Mouse (Mus musculus): Measurements from ENCODE around the gene Khdc4. TPM values are rescaled to one million over a fixed set of nuclear protein-coding genes. Genes with fewer than 3 reads are reported as not detected.

The Khdc4 gene
- polyA plus RNA-seq (2016; fragmentation: Nextera tagmentation; extraction: Ambion mirVana), result 99.6 and 102 TPM in 2 replicates

DNA sequence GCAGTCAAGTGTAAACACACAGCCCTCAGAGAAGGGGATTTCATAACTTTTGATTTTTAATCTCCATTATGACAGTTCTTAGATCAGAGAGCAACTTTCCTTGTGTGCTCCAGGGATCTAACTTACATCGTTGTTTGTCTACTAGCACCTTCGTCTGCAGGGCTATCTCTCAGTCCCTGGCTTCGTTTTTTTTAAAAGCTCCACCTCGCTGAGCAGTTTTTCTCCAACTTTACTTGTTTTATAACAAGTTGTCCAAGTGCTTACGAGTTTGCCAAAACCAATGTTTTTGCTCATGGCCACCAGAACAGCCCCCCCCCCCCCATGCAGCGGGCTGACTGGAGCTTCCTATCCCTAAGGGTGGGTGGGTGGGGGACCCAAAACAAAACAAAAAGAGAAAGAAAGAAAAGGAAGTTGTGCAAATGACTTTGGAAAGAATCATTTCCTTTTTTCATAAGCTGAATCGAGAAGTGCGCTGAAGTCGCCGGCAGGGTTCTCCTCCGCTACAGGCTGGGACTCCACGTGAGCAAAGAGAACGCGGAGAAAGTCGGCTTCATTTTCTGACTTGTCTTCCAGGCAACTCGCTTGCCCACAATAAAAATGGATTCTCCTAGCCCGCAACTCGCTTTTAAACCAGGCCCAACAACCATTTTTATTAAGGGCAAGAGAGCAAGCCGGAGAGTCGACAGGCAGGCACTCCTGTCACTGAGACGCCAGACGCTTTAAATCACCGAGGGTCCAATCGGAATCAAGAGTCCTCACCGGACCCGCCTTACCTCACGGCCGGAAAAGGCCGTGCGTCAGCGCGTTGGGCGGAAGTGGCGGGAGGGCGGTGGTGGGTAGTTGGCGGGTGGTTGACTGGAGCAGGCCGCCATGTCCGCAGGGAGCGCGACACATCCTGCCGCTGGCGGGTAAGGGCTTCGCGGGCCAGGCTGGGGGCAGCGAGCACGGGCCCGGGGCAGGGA lies at the start of gene Khdc4:
Gene Khdc4, plus strand, starts transcription at position 824 of the 962 bp plus-strand sequence.
- peaks cover 22% of the 10 kb centered on the region for H3K4me1 ChIP-seq (replicated peaks)
- peaks cover 36% of the 10 kb centered on the region for H3K36me3 ChIP-seq
- peak; percentile 97 for DNase-seq (ENCODE audit: low spot score)
- H3K27me3 ChIP-seq (ENCODE audit: insufficient read depth, poor library complexity, severe bottlenecking), result no peaks in the 10 kb centered on the region
- under 1% methylated on average over 47 of the region's 47 CpGs for WGBS
- H3K27ac ChIP-seq, result peak within 1 kb of the TSS; percentile 99
- peak within 1 kb of the TSS; percentile 98 for H3K4me3 ChIP-seq
- no peaks in the 10 kb centered on the region for H3K9me3 ChIP-seq

DNA sequence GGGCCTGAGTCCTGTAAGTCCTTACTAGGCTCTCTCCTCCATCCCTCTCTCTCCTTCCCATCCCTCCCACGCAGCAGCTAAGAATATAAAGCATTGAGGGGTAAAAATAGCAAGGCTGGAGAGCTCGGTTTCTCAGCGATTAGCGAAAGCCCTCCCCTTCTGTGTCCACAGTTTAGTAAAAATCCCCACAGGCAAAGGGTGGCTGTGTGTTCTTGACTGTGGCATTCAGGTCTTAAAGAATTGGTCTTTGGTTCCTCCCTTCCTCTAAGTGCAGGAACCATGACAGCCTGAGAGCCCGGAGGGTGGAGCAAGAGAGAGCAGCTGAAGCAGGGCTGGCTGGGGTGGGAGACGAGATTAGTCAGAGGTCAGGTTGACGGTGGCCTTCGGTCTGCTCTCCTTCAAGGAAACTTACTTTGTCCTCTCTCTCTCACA lies 49.0 kb upstream of the Khdc4 start:
- no peak overlapping the region for H3K4me3 ChIP-seq
- WGBS, result 92% methylated on average over 8 of the region's 8 CpGs
- peaks cover 99% of the 10 kb centered on the region for H3K36me3 ChIP-seq
- H3K4me1 ChIP-seq (replicated peaks), result no peaks in the 10 kb centered on the region; the same call in 1 of the 2 replicates
- DNase-seq (ENCODE audit: low spot score), result no peak
- H3K27me3 ChIP-seq (ENCODE audit: insufficient read depth, poor library complexity, severe bottlenecking), result no peaks in the 10 kb centered on the region
- no peak overlapping the region for H3K27ac ChIP-seq
- H3K9me3 ChIP-seq, result no peaks in the 10 kb centered on the region

DNA sequence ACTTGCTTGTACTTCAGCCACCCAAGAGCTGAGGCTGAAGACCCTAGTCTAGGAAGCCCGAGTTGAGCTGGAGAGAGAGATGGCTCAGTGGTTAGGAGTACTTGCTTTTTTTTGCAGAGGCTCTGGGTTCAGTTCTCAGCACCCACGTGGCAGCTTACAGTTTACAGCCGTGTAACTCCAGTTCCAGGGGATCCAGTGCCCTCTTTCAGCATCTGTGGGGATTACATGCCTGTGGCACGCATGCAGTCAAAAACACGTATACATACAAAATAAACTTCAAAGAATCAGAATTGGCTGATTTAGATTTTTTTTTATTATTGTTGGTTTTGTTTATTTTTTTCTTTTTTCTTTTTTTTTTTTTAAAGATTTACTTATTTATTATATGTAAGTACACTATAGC lies 48.5 kb upstream of the Khdc4 start:
- no peaks in the 10 kb centered on the region for H3K4me1 ChIP-seq (replicated peaks)
- no peaks in the 10 kb centered on the region for H3K9me3 ChIP-seq
- DNase-seq (ENCODE audit: low spot score), result no peak
- H3K27ac ChIP-seq, result no peak overlapping the region
- H3K4me3 ChIP-seq, result no peak overlapping the region
- no peaks in the 10 kb centered on the region for H3K27me3 ChIP-seq (ENCODE audit: insufficient read depth, poor library complexity, severe bottlenecking)
- peaks cover 99% of the 10 kb centered on the region for H3K36me3 ChIP-seq
- 95% methylated on average over 5 of the region's 5 CpGs for WGBS

DNA sequence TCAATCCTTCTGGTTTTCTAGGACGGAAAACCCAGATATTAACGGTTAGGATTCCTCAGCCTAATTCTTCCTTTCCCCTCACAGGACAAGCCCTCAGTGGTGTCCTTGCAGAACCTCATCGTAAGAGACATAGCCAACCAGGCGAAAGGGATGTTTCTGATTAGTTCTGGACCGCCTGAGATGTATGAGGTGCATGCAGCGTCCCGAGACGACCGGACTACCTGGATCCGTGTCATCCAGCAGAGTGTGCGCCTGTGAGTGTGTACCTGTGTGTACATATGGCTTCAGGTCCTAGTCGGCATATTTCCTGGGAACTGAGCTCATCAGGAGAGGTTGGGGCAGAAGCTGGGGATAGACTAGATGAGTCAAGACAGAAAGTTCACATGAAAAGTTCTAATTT lies 46.4 kb upstream of the Khdc4 start:
- no peaks in the 10 kb centered on the region for H3K9me3 ChIP-seq
- H3K27me3 ChIP-seq (ENCODE audit: insufficient read depth, poor library complexity, severe bottlenecking), result no peaks in the 10 kb centered on the region
- H3K4me3 ChIP-seq, result no peak overlapping the region
- no peak overlapping the region for H3K27ac ChIP-seq
- WGBS, result 95% methylated on average over 12 of the region's 12 CpGs
- peaks cover 99% of the 10 kb centered on the region for H3K36me3 ChIP-seq
- no peak for DNase-seq (ENCODE audit: low spot score)
- H3K4me1 ChIP-seq (replicated peaks), result no peaks in the 10 kb centered on the region

DNA sequence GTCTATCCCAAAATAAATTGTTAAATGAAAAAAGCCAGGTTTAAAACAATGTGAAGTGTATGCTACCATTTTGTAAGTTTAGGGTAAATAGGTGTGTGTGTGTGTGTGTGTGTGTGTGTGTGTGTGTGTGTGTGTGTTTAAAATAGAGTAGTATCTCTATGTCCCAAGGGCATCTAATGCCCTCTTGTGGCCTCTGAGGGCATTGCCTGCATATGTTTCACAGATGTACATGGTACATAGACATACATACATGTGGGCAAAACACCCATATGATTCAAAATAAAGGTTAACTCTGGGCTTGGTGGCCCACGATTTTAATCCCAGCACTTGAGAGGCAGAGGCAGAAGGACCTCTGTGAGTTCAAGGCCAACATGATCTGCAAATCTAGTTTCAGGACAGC lies 44.9 kb upstream of the Khdc4 start:
- 80% methylated on average over 1 of the region's 1 CpGs for WGBS
- peak; percentile 59 for DNase-seq (ENCODE audit: low spot score)
- H3K36me3 ChIP-seq, result peaks cover 99% of the 10 kb centered on the region
- H3K27ac ChIP-seq, result no peak overlapping the region
- no peak overlapping the region for H3K4me3 ChIP-seq
- H3K9me3 ChIP-seq, result no peaks in the 10 kb centered on the region
- no peaks in the 10 kb centered on the region for H3K27me3 ChIP-seq (ENCODE audit: insufficient read depth, poor library complexity, severe bottlenecking)
- no peaks in the 10 kb centered on the region for H3K4me1 ChIP-seq (replicated peaks)

DNA sequence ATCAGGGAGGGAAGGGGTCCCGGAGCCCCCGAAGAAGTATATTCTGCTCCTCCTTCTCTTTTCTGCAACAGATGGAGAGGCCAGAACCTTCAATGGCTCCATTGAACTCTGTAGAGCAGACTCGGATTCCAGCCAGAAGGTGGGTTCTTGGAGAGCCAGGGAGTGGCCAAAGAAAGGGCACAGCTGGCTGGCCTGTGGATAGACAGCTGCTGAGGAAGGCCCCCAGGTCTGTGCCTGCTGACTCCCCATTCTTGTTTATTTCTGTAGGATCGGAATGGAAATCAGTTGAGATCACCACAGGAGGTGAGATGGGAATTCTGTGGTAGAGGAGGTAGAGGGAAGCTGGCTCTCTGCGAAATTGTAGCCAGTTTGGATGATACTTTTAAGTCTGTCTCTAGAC lies 42.5 kb upstream of the Khdc4 start:
- no peak for DNase-seq (ENCODE audit: low spot score)
- Histone ChIP-seq H3K4me3 (no peak overlapping the region), H3K4me1 (replicated peaks) (no peaks in the 10 kb centered on the region), H3K27ac (no peak overlapping the region), H3K9me3 (no peaks in the 10 kb centered on the region), H3K36me3 (peaks cover 100% of the 10 kb centered on the region), H3K27me3 (ENCODE audit: insufficient read depth, poor library complexity, severe bottlenecking) (no peaks in the 10 kb centered on the region)
- 85% methylated on average over 5 of the region's 5 CpGs for WGBS

DNA sequence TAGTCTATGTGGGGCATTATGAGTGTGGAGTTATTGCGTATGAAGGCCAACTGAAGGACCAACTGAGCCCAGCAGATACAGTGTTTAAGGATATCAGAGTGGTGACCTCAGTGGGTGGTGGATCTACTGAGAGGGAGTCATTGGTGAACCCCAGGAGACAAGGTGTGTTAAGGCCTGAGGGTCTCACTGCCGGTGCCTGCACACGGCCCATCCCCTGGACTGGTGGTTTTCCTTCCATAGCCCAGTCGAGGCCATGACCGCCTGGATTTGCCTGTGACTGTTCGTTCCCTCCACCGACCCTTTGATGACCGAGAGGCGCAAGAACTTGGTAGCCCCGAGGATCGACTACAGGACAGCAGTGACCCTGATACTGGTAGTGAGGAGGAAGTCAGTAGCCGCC lies 39.7 kb upstream of the Khdc4 start:
- no peak for DNase-seq (ENCODE audit: low spot score)
- 94% methylated on average over 12 of the region's 12 CpGs for WGBS

DNA sequence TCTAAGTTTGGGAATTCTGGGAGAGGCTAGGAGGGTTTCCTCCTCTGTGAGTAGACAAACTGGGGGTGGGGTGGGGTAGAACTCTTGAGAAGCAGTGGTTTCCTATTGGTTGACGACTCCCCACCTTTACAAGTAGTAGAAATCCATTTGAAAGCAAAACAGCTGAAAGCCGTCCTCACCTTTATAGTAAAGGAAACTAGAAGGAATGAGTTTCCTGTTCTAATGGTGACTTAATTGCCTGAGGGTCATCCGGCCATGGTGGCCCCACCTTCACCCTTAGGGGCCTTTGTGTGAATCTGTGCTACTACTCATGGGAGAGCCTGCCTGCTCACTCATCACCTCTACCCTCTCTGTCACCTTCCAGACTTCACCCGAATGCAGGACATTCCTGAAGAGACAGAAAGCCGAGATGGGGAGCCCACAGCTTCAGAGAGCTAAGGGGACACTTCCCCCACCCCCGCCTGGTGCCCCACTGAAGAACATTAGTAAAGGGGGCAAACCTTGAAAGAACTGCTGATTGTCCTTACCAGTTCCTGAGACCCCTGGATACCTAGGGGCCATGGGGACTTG lies 39.1 kb upstream of the Khdc4 start:
- Histone ChIP-seq H3K4me3 (no peak overlapping the region), H3K36me3 (peaks cover 82% of the 10 kb centered on the region), H3K9me3 (no peaks in the 10 kb centered on the region), H3K27me3 (ENCODE audit: insufficient read depth, poor library complexity, severe bottlenecking) (no peaks in the 10 kb centered on the region), H3K4me1 (replicated peaks) (peaks cover 4% of the 10 kb centered on the region; the same call in 1 of the 2 replicates), H3K27ac (no peak overlapping the region)
- no peak for DNase-seq (ENCODE audit: low spot score)
- WGBS, result 84% methylated on average over 6 of the region's 6 CpGs

More for the DNA sequence above, 39.7 kb upstream of the Khdc4 start:
- H3K9me3 ChIP-seq, result no peaks in the 10 kb centered on the region
- H3K27ac ChIP-seq, result no peak overlapping the region
- H3K4me1 ChIP-seq (replicated peaks), result 0 out of 2 replicates have a peak, but pooled peaks cover under 1% of the 10 kb centered on the region
- H3K27me3 ChIP-seq (ENCODE audit: insufficient read depth, poor library complexity, severe bottlenecking), result no peaks in the 10 kb centered on the region
- H3K36me3 ChIP-seq, result peaks cover 88% of the 10 kb centered on the region
- H3K4me3 ChIP-seq, result no peak overlapping the region

DNA sequence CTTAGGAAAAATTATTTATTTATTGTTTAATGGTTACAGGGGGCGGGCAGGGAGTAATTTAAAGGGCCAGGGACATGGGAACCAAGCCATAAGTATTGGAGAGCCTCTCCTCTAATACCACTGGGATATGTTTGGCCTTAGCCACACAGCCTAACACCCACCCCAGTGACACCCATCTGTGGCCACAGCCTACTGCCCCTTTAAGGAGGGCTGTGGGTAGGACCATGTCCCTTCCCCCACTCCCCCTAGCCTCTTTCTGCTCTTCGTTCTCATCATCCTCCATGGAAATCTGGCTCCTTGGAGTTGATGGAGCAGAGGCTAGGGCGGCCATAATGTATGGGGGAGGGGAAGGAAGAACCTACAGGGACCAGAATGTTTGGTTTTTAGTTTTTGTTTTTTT lies 38.5 kb upstream of the Khdc4 start:
- no peak for DNase-seq (ENCODE audit: low spot score)
- no peaks in the 10 kb centered on the region for H3K27me3 ChIP-seq (ENCODE audit: insufficient read depth, poor library complexity, severe bottlenecking)
- no peak overlapping the region for H3K4me3 ChIP-seq
- H3K4me1 ChIP-seq (replicated peaks), result peaks cover 8% of the 10 kb centered on the region; the same call in 1 of the 2 replicates
- H3K27ac ChIP-seq, result no peak overlapping the region
- H3K9me3 ChIP-seq, result no peaks in the 10 kb centered on the region
- H3K36me3 ChIP-seq, result peaks cover 76% of the 10 kb centered on the region
- 82% methylated on average over 3 of the region's 3 CpGs for WGBS

DNA sequence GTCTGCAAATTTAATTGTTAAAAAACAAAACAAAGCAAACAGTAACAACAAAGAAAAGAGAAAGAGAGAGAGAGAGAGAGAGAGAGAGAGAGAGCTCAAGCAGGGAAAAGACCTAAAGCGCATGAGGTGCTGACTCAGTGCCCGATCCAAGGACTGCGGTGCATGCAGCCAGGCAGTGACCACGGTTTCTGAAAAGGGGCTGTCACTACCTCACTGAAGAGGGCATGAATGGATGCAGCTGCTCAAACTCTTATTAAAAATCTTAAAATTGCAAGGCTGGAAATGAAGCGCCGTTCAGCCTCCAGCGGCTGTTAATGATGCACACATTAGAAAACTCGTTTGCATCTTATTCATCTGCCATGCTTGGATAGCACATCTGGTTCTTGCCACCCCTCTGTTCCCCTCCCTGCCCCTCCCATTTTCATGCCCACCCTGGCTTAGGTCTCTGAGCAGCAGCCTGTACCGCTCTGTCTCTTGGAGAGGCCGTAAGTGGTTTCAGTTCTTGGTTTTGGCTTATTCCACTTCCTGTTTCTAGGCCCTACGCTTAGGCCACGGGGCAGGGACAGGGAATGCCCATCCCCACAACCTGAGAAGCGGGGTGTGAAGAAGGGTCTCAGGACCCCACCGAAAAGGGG lies 37.7 kb upstream of the Khdc4 start:
- H3K27ac ChIP-seq, result no peak overlapping the region
- WGBS, result 92% methylated on average over 14 of the region's 14 CpGs
- H3K4me1 ChIP-seq (replicated peaks), result peaks cover 11% of the 10 kb centered on the region; the same call in 1 of the 2 replicates
- H3K27me3 ChIP-seq (ENCODE audit: insufficient read depth, poor library complexity, severe bottlenecking), result no peaks in the 10 kb centered on the region
- H3K9me3 ChIP-seq, result no peaks in the 10 kb centered on the region
- peaks cover 68% of the 10 kb centered on the region for H3K36me3 ChIP-seq
- no peak overlapping the region for H3K4me3 ChIP-seq
- DNase-seq (ENCODE audit: low spot score), result no peak

DNA sequence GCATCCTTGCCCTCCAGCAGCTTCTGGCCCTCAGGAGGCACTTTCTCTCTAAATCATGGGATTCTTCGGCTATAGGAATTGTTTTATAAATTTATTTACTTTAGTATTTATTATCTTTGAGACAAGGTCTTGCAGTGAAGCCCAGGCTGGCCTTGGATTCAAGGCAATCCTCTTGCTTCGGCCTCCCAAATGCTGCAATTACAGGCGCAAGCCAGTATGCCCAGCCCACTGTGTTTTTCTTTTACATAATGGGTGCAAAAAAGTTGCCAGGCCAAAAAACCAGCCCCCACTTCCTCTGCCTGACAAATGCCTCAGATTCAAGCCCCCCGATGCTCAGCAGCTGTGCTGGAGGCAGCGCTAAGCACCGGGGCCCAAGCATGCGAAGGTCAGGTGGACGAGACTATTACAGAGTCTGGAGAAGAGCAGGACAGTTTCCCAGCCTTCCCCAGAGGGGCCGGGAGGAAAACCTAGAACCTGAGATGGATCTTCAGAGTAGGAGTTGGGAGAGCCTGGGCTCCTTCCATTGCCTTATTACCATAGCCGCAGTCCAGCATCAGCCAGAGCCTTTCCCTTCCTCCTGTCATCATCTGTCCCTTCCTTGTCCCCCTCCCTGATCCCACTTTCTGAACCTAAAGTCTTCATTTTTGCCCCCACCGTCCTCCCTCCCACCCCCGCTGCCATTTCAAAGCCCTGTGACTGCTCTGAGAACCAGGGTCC lies 37.0 kb upstream of the Khdc4 start:
- no peak for DNase-seq (ENCODE audit: low spot score)
- Histone ChIP-seq H3K27ac (no peak overlapping the region), H3K27me3 (ENCODE audit: insufficient read depth, poor library complexity, severe bottlenecking) (no peaks in the 10 kb centered on the region), H3K4me1 (replicated peaks) (peaks cover 11% of the 10 kb centered on the region; the same call in 1 of the 2 replicates), H3K9me3 (no peaks in the 10 kb centered on the region), H3K4me3 (no peak overlapping the region), H3K36me3 (peaks cover 61% of the 10 kb centered on the region)
- WGBS, result 84% methylated on average over 12 of the region's 12 CpGs

DNA sequence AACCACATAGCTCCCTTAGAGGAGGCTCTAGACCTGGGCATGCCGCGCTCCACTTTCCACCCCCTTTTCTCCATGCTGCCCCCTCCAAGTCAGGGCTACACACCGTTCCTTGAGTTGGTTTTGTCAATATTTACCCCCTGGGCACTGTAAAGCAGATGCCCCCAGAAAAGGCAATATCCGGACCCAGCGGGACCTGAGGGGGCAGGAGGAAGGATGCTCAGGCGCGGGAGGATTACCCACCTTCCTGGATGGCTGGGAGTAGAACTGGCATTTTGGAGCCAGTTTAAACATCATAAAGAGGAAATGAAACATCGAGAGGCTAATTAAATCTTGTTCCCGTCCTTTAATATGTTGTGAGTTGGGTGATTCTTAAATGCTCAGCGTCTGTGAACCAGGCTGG lies 36.4 kb upstream of the Khdc4 start:
- Histone ChIP-seq H3K9me3 (no peaks in the 10 kb centered on the region), H3K27me3 (ENCODE audit: insufficient read depth, poor library complexity, severe bottlenecking) (no peaks in the 10 kb centered on the region), H3K4me3 (no peak overlapping the region), H3K36me3 (peaks cover 55% of the 10 kb centered on the region), H3K4me1 (replicated peaks) (peaks cover 11% of the 10 kb centered on the region; the same call in 1 of the 2 replicates), H3K27ac (no peak overlapping the region)
- 85% methylated on average over 10 of the region's 10 CpGs for WGBS
- no peak for DNase-seq (ENCODE audit: low spot score)

Measured in hindbrain, embryonic 10.5 days (tissue).